Mouse (Mus musculus): ENCODE results near the gene Tprgl. TPM values are rescaled to one million over a fixed set of nuclear protein-coding genes. Genes with fewer than 3 reads are reported as not detected.

Gene Tprgl
- 107 and 109 TPM in 2 replicates for polyA plus RNA-seq (2014; fragmentation: Nextera tagmentation; extraction: Ambion mirVana)

- Histone ChIP-seq H3K4me1 (ENCODE audit: control insufficient read depth, insufficient read depth, low read length) (peaks cover 10% of the 10 kb centered on the region; the same call in 1 of the 2 replicates), H3K9me3 (ENCODE audit: control insufficient read depth, low read length) (no peaks in the 10 kb centered on the region), H3K9ac (ENCODE audit: low read length) (peak within 1 kb of the TSS; percentile 63), H3K4me2 (ENCODE audit: low read depth, severe bottlenecking) (peak within 1 kb of the TSS; percentile 83), H3K4me3 (ENCODE audit: low read depth, low read length) (peak within 1 kb of the TSS; percentile 87), H3K36me3 (ENCODE audit: control insufficient read depth, insufficient read depth, low read length) (peaks cover 13% of the 10 kb centered on the region), H3K27me3 (ENCODE audit: control insufficient read depth, insufficient read depth, low read length) (no peaks in the 10 kb centered on the region), H3K27ac (replicated peaks; ENCODE audit: low read depth, low read length) (no peak within 1 kb of the TSS)
- WGBS: 1% methylated on average over 70 of the region's 75 CpGs
- DNase-seq (ENCODE audit: low spot score) (peak; percentile 97), ATAC-seq (ENCODE audit: insufficient number of reproducible peaks, low FRiP score, low TSS enrichment, low read depth) (peak; percentile 94)
Measured at GRCm38 (mm10) chr4:154160538-154161390, at the start of gene Tprgl. Gene Tprgl, minus strand, starts transcription at chr4:154160666.

GRCm38 (mm10) chr4:154209825-154210224 is 49.4 kb upstream of the Tprgl start:
- H3K9me3 ChIP-seq (ENCODE audit: control insufficient read depth, low read length): no peaks in the 10 kb centered on the region
- H3K27me3 ChIP-seq (ENCODE audit: control insufficient read depth, insufficient read depth, low read length): no peaks in the 10 kb centered on the region
- no peak overlapping the region for H3K9ac ChIP-seq (ENCODE audit: low read length)
- no peak overlapping the region for H3K4me3 ChIP-seq (ENCODE audit: low read depth, low read length)
- H3K4me2 ChIP-seq (ENCODE audit: low read depth, severe bottlenecking): no peak overlapping the region
- H3K4me1 ChIP-seq (ENCODE audit: control insufficient read depth, insufficient read depth, low read length): peaks cover 2% of the 10 kb centered on the region; the same call in 1 of the 2 replicates
- no peaks in the 10 kb centered on the region for H3K36me3 ChIP-seq (ENCODE audit: control insufficient read depth, insufficient read depth, low read length)
- H3K27ac ChIP-seq (replicated peaks; ENCODE audit: low read depth, low read length): no peak overlapping the region
- DNase-seq (ENCODE audit: low spot score) (no peak), ATAC-seq (ENCODE audit: insufficient number of reproducible peaks, low FRiP score, low TSS enrichment, low read depth) (no peak)
- 14% methylated on average over 3 of the region's 3 CpGs for WGBS

- H3K36me3 ChIP-seq (ENCODE audit: control insufficient read depth, insufficient read depth, low read length): no peaks in the 10 kb centered on the region
- whole genome bisulfite sequencing: 67% methylated on average over 6 of the region's 6 CpGs
- no peak overlapping the region for H3K4me2 ChIP-seq (ENCODE audit: low read depth, severe bottlenecking)
- H3K4me3 ChIP-seq (ENCODE audit: low read depth, low read length): no peak overlapping the region
- no peak overlapping the region for H3K27ac ChIP-seq (replicated peaks; ENCODE audit: low read depth, low read length)
- ATAC-seq (ENCODE audit: insufficient number of reproducible peaks, low FRiP score, low TSS enrichment, low read depth): no peak
- no peak for DNase-seq (ENCODE audit: low spot score)
- no peaks in the 10 kb centered on the region for H3K27me3 ChIP-seq (ENCODE audit: control insufficient read depth, insufficient read depth, low read length)
- H3K9me3 ChIP-seq (ENCODE audit: control insufficient read depth, low read length): no peaks in the 10 kb centered on the region
- no peak overlapping the region for H3K9ac ChIP-seq (ENCODE audit: low read length)
- H3K4me1 ChIP-seq (ENCODE audit: control insufficient read depth, insufficient read depth, low read length): peaks cover 2% of the 10 kb centered on the region; the same call in 1 of the 2 replicates
Measured at GRCm38 (mm10) chr4:154209054-154209453, 48.6 kb upstream of the Tprgl start.

DNA sequence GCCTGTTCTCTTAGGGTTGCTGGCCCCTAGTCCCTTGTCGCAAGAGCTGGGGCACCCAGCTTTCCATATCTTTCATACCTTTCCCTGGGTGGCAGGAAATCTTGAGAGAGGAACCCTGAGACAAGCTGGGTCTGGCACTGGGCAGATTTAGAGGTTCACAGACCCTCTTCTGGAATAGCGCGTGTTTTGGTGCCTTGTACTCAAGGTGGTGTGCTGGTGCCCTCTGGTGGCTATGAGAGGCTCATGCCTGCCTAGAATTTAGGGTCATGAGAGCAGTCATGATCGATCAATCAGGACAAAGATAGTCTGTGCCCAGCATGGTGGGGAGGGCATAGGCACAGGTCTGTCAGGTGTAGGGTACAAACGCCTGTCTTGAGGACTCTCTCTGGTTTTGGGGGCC is 46.8 kb upstream of the Tprgl start:
- Histone ChIP-seq H3K4me2 (ENCODE audit: low read depth, severe bottlenecking) (no peak overlapping the region), H3K9ac (ENCODE audit: low read length) (no peak overlapping the region), H3K4me3 (ENCODE audit: low read depth, low read length) (no peak overlapping the region), H3K9me3 (ENCODE audit: control insufficient read depth, low read length) (no peaks in the 10 kb centered on the region), H3K27ac (replicated peaks; ENCODE audit: low read depth, low read length) (no peak overlapping the region), H3K4me1 (ENCODE audit: control insufficient read depth, insufficient read depth, low read length) (peaks cover 2% of the 10 kb centered on the region; the same call in 1 of the 2 replicates), H3K36me3 (ENCODE audit: control insufficient read depth, insufficient read depth, low read length) (no peaks in the 10 kb centered on the region), H3K27me3 (ENCODE audit: control insufficient read depth, insufficient read depth, low read length) (no peaks in the 10 kb centered on the region)
- WGBS: 16% methylated on average over 5 of the region's 5 CpGs
- DNase-seq (ENCODE audit: low spot score) (peak; percentile 81), ATAC-seq (ENCODE audit: insufficient number of reproducible peaks, low FRiP score, low TSS enrichment, low read depth) (peak; percentile 49; the same call in 1 of the 2 replicates)

- Histone ChIP-seq H3K27me3 (ENCODE audit: control insufficient read depth, insufficient read depth, low read length) (no peaks in the 10 kb centered on the region), H3K4me3 (ENCODE audit: low read depth, low read length) (no peak overlapping the region), H3K9ac (ENCODE audit: low read length) (no peak overlapping the region), H3K27ac (replicated peaks; ENCODE audit: low read depth, low read length) (no peak overlapping the region), H3K4me2 (ENCODE audit: low read depth, severe bottlenecking) (no peak overlapping the region), H3K9me3 (ENCODE audit: control insufficient read depth, low read length) (no peaks in the 10 kb centered on the region), H3K4me1 (ENCODE audit: control insufficient read depth, insufficient read depth, low read length) (no peaks in the 10 kb centered on the region), H3K36me3 (ENCODE audit: control insufficient read depth, insufficient read depth, low read length) (no peaks in the 10 kb centered on the region)
- ATAC-seq (ENCODE audit: insufficient number of reproducible peaks, low FRiP score, low TSS enrichment, low read depth) (no peak), DNase-seq (ENCODE audit: low spot score) (no peak)
- WGBS: 86% methylated on average over 5 of the region's 5 CpGs
Measured at GRCm38 (mm10) chr4:154205392-154205791, 44.9 kb upstream of the Tprgl start.

GRCm38 (mm10) chr4:154204532-154204931 is 44.1 kb upstream of the Tprgl start:
- no peak overlapping the region for H3K27ac ChIP-seq (replicated peaks; ENCODE audit: low read depth, low read length)
- ATAC-seq (ENCODE audit: insufficient number of reproducible peaks, low FRiP score, low TSS enrichment, low read depth): no peak
- H3K27me3 ChIP-seq (ENCODE audit: control insufficient read depth, insufficient read depth, low read length): no peaks in the 10 kb centered on the region
- no peaks in the 10 kb centered on the region for H3K36me3 ChIP-seq (ENCODE audit: control insufficient read depth, insufficient read depth, low read length)
- H3K9ac ChIP-seq (ENCODE audit: low read length): no peak overlapping the region
- WGBS: 79% methylated on average over 7 of the region's 7 CpGs
- no peak for DNase-seq (ENCODE audit: low spot score)
- H3K4me2 ChIP-seq (ENCODE audit: low read depth, severe bottlenecking): no peak overlapping the region
- H3K9me3 ChIP-seq (ENCODE audit: control insufficient read depth, low read length): no peaks in the 10 kb centered on the region
- H3K4me1 ChIP-seq (ENCODE audit: control insufficient read depth, insufficient read depth, low read length): no peaks in the 10 kb centered on the region
- no peak overlapping the region for H3K4me3 ChIP-seq (ENCODE audit: low read depth, low read length)

DNA sequence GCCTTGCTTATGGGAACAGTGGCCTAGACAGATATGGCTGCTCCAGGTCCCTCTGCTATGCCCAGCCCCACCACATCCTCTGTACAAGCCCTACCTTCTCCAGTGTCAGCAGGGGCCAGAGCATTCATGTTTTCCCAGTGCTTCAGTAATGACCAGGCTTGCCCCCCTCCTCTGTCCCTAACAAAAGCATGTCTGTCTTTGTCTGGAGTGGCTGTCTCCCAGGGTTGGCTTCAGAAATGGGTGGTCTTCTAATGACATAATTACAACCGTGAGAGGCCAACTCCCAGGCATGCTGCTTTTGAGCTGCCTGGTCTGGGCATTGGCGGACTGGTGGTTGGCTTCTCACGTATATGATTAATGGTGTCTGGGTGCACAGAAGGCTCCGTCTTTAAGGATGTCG is 41.0 kb upstream of the Tprgl start:
- Histone ChIP-seq H3K9me3 (ENCODE audit: control insufficient read depth, low read length) (no peaks in the 10 kb centered on the region), H3K27ac (replicated peaks; ENCODE audit: low read depth, low read length) (no peak overlapping the region), H3K4me2 (ENCODE audit: low read depth, severe bottlenecking) (no peak overlapping the region), H3K4me3 (ENCODE audit: low read depth, low read length) (no peak overlapping the region), H3K9ac (ENCODE audit: low read length) (no peak overlapping the region), H3K36me3 (ENCODE audit: control insufficient read depth, insufficient read depth, low read length) (no peaks in the 10 kb centered on the region), H3K27me3 (ENCODE audit: control insufficient read depth, insufficient read depth, low read length) (no peaks in the 10 kb centered on the region), H3K4me1 (ENCODE audit: control insufficient read depth, insufficient read depth, low read length) (0 out of 2 replicates have a peak, but pooled peaks cover 3% of the 10 kb centered on the region)
- WGBS: 72% methylated on average over 5 of the region's 5 CpGs
- DNase-seq (ENCODE audit: low spot score) (no peak), ATAC-seq (ENCODE audit: insufficient number of reproducible peaks, low FRiP score, low TSS enrichment, low read depth) (no peak)

- Histone ChIP-seq H3K9ac (ENCODE audit: low read length) (no peak overlapping the region), H3K9me3 (ENCODE audit: control insufficient read depth, low read length) (no peaks in the 10 kb centered on the region), H3K4me1 (ENCODE audit: control insufficient read depth, insufficient read depth, low read length) (0 out of 2 replicates have a peak, but pooled peaks cover 3% of the 10 kb centered on the region), H3K4me2 (ENCODE audit: low read depth, severe bottlenecking) (no peak overlapping the region), H3K36me3 (ENCODE audit: control insufficient read depth, insufficient read depth, low read length) (no peaks in the 10 kb centered on the region), H3K4me3 (ENCODE audit: low read depth, low read length) (no peak overlapping the region), H3K27ac (replicated peaks; ENCODE audit: low read depth, low read length) (0 out of 2 replicates have a peak overlapping the region, but pooled peaks have one; percentile 21), H3K27me3 (ENCODE audit: control insufficient read depth, insufficient read depth, low read length) (no peaks in the 10 kb centered on the region)
- DNase-seq (ENCODE audit: low spot score) (no peak), ATAC-seq (ENCODE audit: insufficient number of reproducible peaks, low FRiP score, low TSS enrichment, low read depth) (no peak)
- 74% methylated on average over 7 of the region's 7 CpGs for WGBS
Measured at GRCm38 (mm10) chr4:154198377-154198961, 38.0 kb upstream of the Tprgl start.
